Mouse (Mus musculus) forebrain, embryonic 15.5 days (tissue): ENCODE measurements at regions not wholly inside any gene's neighbourhood (a gene's known extent, or its start where the extent isn't known, plus 50 kb on each side); places are given as distances from the start of the nearest gene placed in this dataset.

ENCODE experiments used
- ATAC-seq: fragments of 200-750 bp; cut with Nextera tagmentation; replicated peaks from 2 replicates; pipeline ENCODE4 v1.8.0; 2017; ENCODE audit warnings: mild to moderate bottlenecking, moderate TSS enrichment, moderate library complexity
- H3K27ac ChIP-seq: fragments of 300-500 bp; sonication (generic); replicated peaks from 2 replicates; pipeline ENCODE4 v1.5.1; 2015; ENCODE audit warnings: mild to moderate bottlenecking, inconsistent platforms
- H3K27me3 ChIP-seq: fragments of 300-500 bp; sonication (generic); 2 replicates; pipeline ENCODE4 v1.6.1; 2015; ENCODE audit warnings: inconsistent platforms
- H3K36me3 ChIP-seq: fragments of 300-500 bp; sonication (generic); 2 replicates; pipeline ENCODE4 v1.6.1; 2015; ENCODE audit warnings: mild to moderate bottlenecking, inconsistent platforms
- H3K4me1 ChIP-seq: fragments of 300-500 bp; sonication (generic); 2 replicates; pipeline ENCODE4 v1.6.1; 2015; ENCODE audit warnings: inconsistent platforms
- H3K4me2 ChIP-seq: fragments of 300-500 bp; sonication (generic); replicated peaks from 2 replicates; pipeline ENCODE4 v1.6.1; 2015; ENCODE audit warnings: mild to moderate bottlenecking, inconsistent platforms
- H3K4me3 ChIP-seq: fragments of 300-500 bp; sonication (generic); 2 replicates; pipeline ENCODE4 v1.5.1; 2015; ENCODE audit warnings: mild to moderate bottlenecking, inconsistent platforms
- H3K9ac ChIP-seq: fragments of 300-500 bp; sonication (generic); replicated peaks from 2 replicates; pipeline ENCODE4 v1.6.1; 2015; ENCODE audit warnings: mild to moderate bottlenecking, inconsistent platforms
- H3K9me3 ChIP-seq: fragments of 300-500 bp; sonication (generic); 2 replicates; pipeline ENCODE4 v1.6.1; 2016; ENCODE audit warnings: inconsistent platforms
- WGBS: fragments of 180-500 bp; shearing (Covaris S2); methylation state at CpG from one replicate; pipeline ENCODE4 v1.1.7; 2015; ENCODE audit warnings: mixed read lengths; 5-methylcytosine and 5-hydroxymethylcytosine counted together

GRCm38 (mm10) chr19:48864151-48864740, 658.4 kb downstream of the Sorcs3 start:
- H3K9me3 ChIP-seq, result no peaks in the 10 kb centered on the region
- no peaks in the 10 kb centered on the region for H3K36me3 ChIP-seq
- no peak overlapping the region for H3K4me2 ChIP-seq
- no peaks in the 10 kb centered on the region for H3K27me3 ChIP-seq
- no peak for ATAC-seq
- H3K27ac ChIP-seq, result no peak overlapping the region
- WGBS, result 80% methylated on average over 9 of the region's 9 CpGs
- no peaks in the 10 kb centered on the region for H3K4me1 ChIP-seq
- H3K9ac ChIP-seq, result no peak overlapping the region
- H3K4me3 ChIP-seq, result no peak overlapping the region

GRCm38 (mm10) chr19:48871601-48872000, 665.8 kb downstream of the Sorcs3 start:
- no peak for ATAC-seq
- Histone ChIP-seq H3K9ac (no peak overlapping the region), H3K4me1 (no peaks in the 10 kb centered on the region), H3K9me3 (no peaks in the 10 kb centered on the region), H3K27ac (no peak overlapping the region), H3K36me3 (no peaks in the 10 kb centered on the region), H3K4me2 (no peak overlapping the region), H3K27me3 (no peaks in the 10 kb centered on the region), H3K4me3 (no peak overlapping the region)

GRCm38 (mm10) chr19:48881526-48882195, 675.8 kb downstream of the Sorcs3 start:
- no peak for ATAC-seq
- Histone ChIP-seq H3K27me3 (no peaks in the 10 kb centered on the region), H3K4me3 (no peak overlapping the region), H3K9me3 (no peaks in the 10 kb centered on the region), H3K4me2 (no peak overlapping the region), H3K4me1 (no peaks in the 10 kb centered on the region), H3K9ac (no peak overlapping the region), H3K27ac (no peak overlapping the region), H3K36me3 (no peaks in the 10 kb centered on the region)
- WGBS, result 81% methylated on average over 3 of the region's 3 CpGs

- H3K9me3 ChIP-seq, result no peaks in the 10 kb centered on the region
- no peak overlapping the region for H3K27ac ChIP-seq
- H3K9ac ChIP-seq, result no peak overlapping the region
- H3K4me3 ChIP-seq, result no peak overlapping the region
- H3K4me2 ChIP-seq, result no peak overlapping the region
- ATAC-seq, result 0 out of 2 replicates have a peak, but pooled peaks have one; percentile 48
- no peaks in the 10 kb centered on the region for H3K36me3 ChIP-seq
- no peaks in the 10 kb centered on the region for H3K4me1 ChIP-seq
- H3K27me3 ChIP-seq, result no peaks in the 10 kb centered on the region
Observed at GRCm38 (mm10) chr19:48908236-48908635, 702.4 kb downstream of the Sorcs3 start.

GRCm38 (mm10) chr19:48913011-48913410, 707.2 kb downstream of the Sorcs3 start:
- peak; percentile 26; the same call in 1 of the 2 replicates for ATAC-seq
- Histone ChIP-seq H3K9ac (no peak overlapping the region), H3K27me3 (no peaks in the 10 kb centered on the region), H3K9me3 (no peaks in the 10 kb centered on the region), H3K4me1 (no peaks in the 10 kb centered on the region), H3K4me2 (no peak overlapping the region), H3K27ac (no peak overlapping the region), H3K36me3 (no peaks in the 10 kb centered on the region), H3K4me3 (no peak overlapping the region)
- 65% methylated on average over 3 of the region's 3 CpGs for WGBS

GRCm38 (mm10) chr19:48919638-48920037, 713.8 kb downstream of the Sorcs3 start:
- Histone ChIP-seq H3K4me2 (no peak overlapping the region), H3K9ac (no peak overlapping the region), H3K36me3 (no peaks in the 10 kb centered on the region), H3K4me3 (no peak overlapping the region), H3K4me1 (0 out of 2 replicates have a peak, but pooled peaks cover 3% of the 10 kb centered on the region), H3K9me3 (no peaks in the 10 kb centered on the region), H3K27me3 (no peaks in the 10 kb centered on the region), H3K27ac (no peak overlapping the region)
- ATAC-seq, result no peak
- 53% methylated on average over 6 of the region's 6 CpGs for WGBS

GRCm38 (mm10) chr19:48947646-48948045, 741.8 kb downstream of the Sorcs3 start:
- H3K9me3 ChIP-seq, result no peaks in the 10 kb centered on the region
- no peaks in the 10 kb centered on the region for H3K4me1 ChIP-seq
- no peak for ATAC-seq
- H3K9ac ChIP-seq, result no peak overlapping the region
- H3K27me3 ChIP-seq, result no peaks in the 10 kb centered on the region
- H3K36me3 ChIP-seq, result no peaks in the 10 kb centered on the region
- WGBS, result 48% methylated on average over 3 of the region's 3 CpGs
- H3K27ac ChIP-seq, result no peak overlapping the region
- no peak overlapping the region for H3K4me3 ChIP-seq
- no peak overlapping the region for H3K4me2 ChIP-seq
